Mouse (Mus musculus) lung, postnatal 10 days (tissue): ENCODE data around the gene Sars.

Experiments
- DNase-seq: peaks from one replicate; pipeline ENCODE4 v3.0.0; 2021

The Sars gene

GRCm38 (mm10) chr3:108444698-108445365 lies at the start of gene Sars:
Gene Sars, minus strand, starts transcription at chr3:108445209.
- peak; percentile 94 for DNase-seq

GRCm38 (mm10) chr3:108489968-108490367 lies 45.0 kb upstream of the Sars start:
- no peak for DNase-seq

GRCm38 (mm10) chr3:108484749-108485148 lies 39.7 kb upstream of the Sars start:
- no peak for DNase-seq

GRCm38 (mm10) chr3:108478800-108479199 lies 33.8 kb upstream of the Sars start:
- DNase-seq = no peak

GRCm38 (mm10) chr3:108476761-108477619 lies 32.0 kb upstream of the Sars start:
- DNase-seq = peak; percentile 72

GRCm38 (mm10) chr3:108475496-108475895 lies 30.5 kb upstream of the Sars start:
- no peak for DNase-seq

GRCm38 (mm10) chr3:108474969-108475368 lies 30.0 kb upstream of the Sars start:
- DNase-seq = no peak

- peak; percentile 54 for DNase-seq
These were observed 22.8 kb upstream of the Sars start for GRCm38 (mm10) chr3:108467760-108468159.

GRCm38 (mm10) chr3:108466425-108466824 lies 21.4 kb upstream of the Sars start:
- peak; percentile 60 for DNase-seq

- DNase-seq = peak; percentile 46
These were observed 13.9 kb upstream of the Sars start for GRCm38 (mm10) chr3:108458866-108459265.

- DNase-seq = no peak
These were observed 13.4 kb upstream of the Sars start for GRCm38 (mm10) chr3:108458380-108458779.

- DNase-seq = no peak
These were observed 9.2 kb upstream of the Sars start for GRCm38 (mm10) chr3:108454172-108454571.

GRCm38 (mm10) chr3:108451969-108452368 lies 7.0 kb upstream of the Sars start:
- DNase-seq = no peak

- DNase-seq = no peak
These were observed 327 bp upstream of the Sars start for GRCm38 (mm10) chr3:108445366-108445705.

GRCm38 (mm10) chr3:108444029-108444428 lies 980 bp downstream of the Sars start:
- peak; percentile 55 for DNase-seq

- DNase-seq = no peak
These were observed 8.7 kb downstream of the Sars start for GRCm38 (mm10) chr3:108436380-108436714.

- peak; percentile 27 for DNase-seq
These were observed 9.2 kb downstream of the Sars start for GRCm38 (mm10) chr3:108435701-108436379.

- no peak for DNase-seq
These were observed 11.0 kb downstream of the Sars start for GRCm38 (mm10) chr3:108433881-108434495.

- no peak for DNase-seq
These were observed 11.7 kb downstream of the Sars start for GRCm38 (mm10) chr3:108433188-108433880.

- DNase-seq = no peak
These were observed 12.3 kb downstream of the Sars start for GRCm38 (mm10) chr3:108432542-108433187.

- no peak for DNase-seq
These were observed 19.4 kb downstream of the Sars start for GRCm38 (mm10) chr3:108425624-108426018.

GRCm38 (mm10) chr3:108424944-108425623 lies 19.9 kb downstream of the Sars start:
- no peak for DNase-seq
